Mouse (Mus musculus): ENCODE measurements around the gene Gm9040. TPM values are rescaled to one million over a fixed set of nuclear protein-coding genes. Genes with fewer than 3 reads are reported as not detected.
"Not testable (repeated sequence)": the region's sequence is repeated elsewhere in the genome, so short reads cannot be mapped to it uniquely, and the experiment has no call there.

The Gm9040 gene
- polyA plus RNA-seq, 1 experiment from 2014 or later: not detected

DNA sequence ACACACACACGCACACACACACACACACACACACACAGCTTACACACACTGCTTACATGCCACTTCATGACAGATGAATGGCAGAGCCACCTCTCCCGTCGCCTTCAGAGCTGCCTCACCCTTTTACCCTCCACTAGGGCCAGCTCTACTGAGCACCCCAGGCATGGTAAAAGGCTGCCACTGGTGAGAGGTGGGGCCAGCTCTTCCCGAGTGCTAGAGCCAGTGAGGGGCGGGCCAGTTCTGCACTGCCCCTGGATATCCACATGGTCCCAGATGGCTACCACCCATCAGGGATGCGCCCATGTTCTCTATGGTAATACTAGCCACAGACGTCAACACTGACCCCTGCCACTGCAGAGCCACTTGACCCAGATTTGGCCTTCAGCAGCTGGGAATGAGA, 44.2 kb downstream of the Gm9040 start:
- not testable (repeated sequence) for ATAC-seq (ENCODE audit: insufficient read depth); H3K4me2 ChIP-seq; H3K4me1 ChIP-seq (replicated peaks); H3K9me3 ChIP-seq (replicated peaks); H3K9ac ChIP-seq; H3K4me3 ChIP-seq (replicated peaks); H3K27me3 ChIP-seq; H3K27ac ChIP-seq (replicated peaks); H3K36me3 ChIP-seq (replicated peaks)
- 69% methylated on average over 7 of the region's 7 CpGs for WGBS (ENCODE audit: insufficient replicate concordance)

- not testable (repeated sequence) for H3K9ac ChIP-seq; H3K27me3 ChIP-seq; H3K27ac ChIP-seq (replicated peaks); ATAC-seq (ENCODE audit: insufficient read depth); H3K4me3 ChIP-seq (replicated peaks); H3K36me3 ChIP-seq (replicated peaks); H3K4me1 ChIP-seq (replicated peaks); H3K4me2 ChIP-seq; H3K9me3 ChIP-seq (replicated peaks)
- whole genome bisulfite sequencing (ENCODE audit: insufficient replicate concordance): no CpG with 5 or more reads among the region's 4 CpGs
Measured at GRCm38 (mm10) chr10:118278069-118278468, 48.7 kb downstream of the Gm9040 start.

Other genes starting within 250 kb of the Gm9040 start
- gene Mdm1, start 185.2 kb downstream of the Gm9040 start, polyA plus RNA-seq (2015; fragmentation: Nextera tagmentation; extraction: Ambion mirVana): 8.3 and 8.4 TPM in 2 replicates
- not detected in 2 replicates for gene Il22, start 122.0 kb downstream of the Gm9040 start, polyA plus RNA-seq (2015; fragmentation: Nextera tagmentation; extraction: Ambion mirVana)
- gene Gm32717, start 86.2 kb downstream of the Gm9040 start, polyA plus RNA-seq (2015; fragmentation: Nextera tagmentation; extraction: Ambion mirVana): not detected in 2 replicates
- gene Gm32802, start 68.3 kb downstream of the Gm9040 start, polyA plus RNA-seq (2015; fragmentation: Nextera tagmentation; extraction: Ambion mirVana): not detected in 2 replicates
- gene Iltifb, start 31.9 kb downstream of the Gm9040 start, polyA plus RNA-seq (2015; fragmentation: Nextera tagmentation; extraction: Ambion mirVana): not detected in 2 replicates
- gene Gm9044, start 5.4 kb upstream of the Gm9040 start, polyA plus RNA-seq (2015; fragmentation: Nextera tagmentation; extraction: Ambion mirVana): not detected in 2 replicates
- not detected in 2 replicates for gene Gm9045, start 10.9 kb upstream of the Gm9040 start, polyA plus RNA-seq (2015; fragmentation: Nextera tagmentation; extraction: Ambion mirVana)
- not detected in 2 replicates for gene Gm9046, start 16.3 kb upstream of the Gm9040 start, polyA plus RNA-seq (2015; fragmentation: Nextera tagmentation; extraction: Ambion mirVana)
- not detected in 2 replicates for gene Gm9048, start 21.7 kb upstream of the Gm9040 start, polyA plus RNA-seq (2015; fragmentation: Nextera tagmentation; extraction: Ambion mirVana)
- not detected in 2 replicates for gene Gm9049, start 27.1 kb upstream of the Gm9040 start, polyA plus RNA-seq (2015; fragmentation: Nextera tagmentation; extraction: Ambion mirVana)
- gene Ifng, start 114.1 kb upstream of the Gm9040 start, polyA plus RNA-seq (2015; fragmentation: Nextera tagmentation; extraction: Ambion mirVana): not detected in 2 replicates